Mouse (Mus musculus) spleen, adult 2 months (tissue): ENCODE measurements around the gene Rps7.

ENCODE experiments used
- CTCF ChIP-seq: fragments of 200-500 bp; IDR thresholded peaks from 2 replicates; pipeline ENCODE4 v1.5.1; 2011; ENCODE audit warnings: mild to moderate bottlenecking, inconsistent platforms; ENCODE audit not compliant: insufficient read depth, insufficient read length, insufficient replicate concordance; ENCODE audit errors: extremely low read depth
- POLR2A ChIP-seq: fragments of 200-500 bp; IDR thresholded peaks from 2 replicates; pipeline ENCODE4 v1.6.1; 2011; ENCODE audit warnings: low read depth, low read length, inconsistent platforms

DNA sequence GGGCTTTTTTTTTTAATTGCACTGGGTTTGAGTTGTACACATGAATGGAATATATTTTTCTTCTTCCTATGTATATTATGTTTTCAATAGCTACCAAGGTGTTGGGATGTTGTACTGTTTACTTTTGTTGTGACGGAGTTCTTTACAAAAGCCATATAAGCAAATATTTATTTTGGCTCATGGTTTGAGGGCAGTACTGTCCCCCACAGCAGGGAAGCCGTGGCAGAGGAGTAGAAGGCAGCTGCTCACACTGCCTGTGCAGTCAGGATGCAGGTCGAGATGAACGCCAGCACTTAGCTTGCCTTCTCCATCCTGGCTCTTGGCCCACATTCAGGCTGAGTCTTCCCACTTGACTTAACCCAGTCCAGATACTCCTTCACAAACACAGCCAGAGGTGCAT, 31.0 kb upstream of the Rps7 start:
- no peak for TF ChIP-seq POLR2A
- TF ChIP-seq CTCF: no peak
